In genomic region chr17:86184552-86185209, GRCm38 (mm10) we compare ENCODE assay signal across 11 mouse cellular contexts. TPM values are rescaled to one million over a fixed set of nuclear protein-coding genes. Genes with fewer than 3 reads are reported as not detected.
DNase-seq lines count a peak whose midpoint lies in the region; ATAC-seq and TF ChIP-seq lines count a peak whose summit lies in the region.
"Had no signal": no experiment of that assay in that cellular context is flagged by ENCODE, and none has a peak within 500 bp of the region (broad histone marks: within the 10 kb centered on the region; RNA-seq: fewer than 3 reads in every experiment).

No protein-coding gene starts in this region.

- H3K9me3 ChIP-seq in kidney, postnatal 0 days (replicated peaks; ENCODE audit: low read length): no peaks in the 10 kb centered on the region
- no peaks in the 10 kb centered on the region for H3K9me3 ChIP-seq in kidney, embryonic 14.5 days (ENCODE audit: control insufficient read depth, low read length)
- no peaks in the 10 kb centered on the region for H3K9me3 ChIP-seq in MEL (replicated peaks; ENCODE audit: insufficient read depth, low read length)
- H3K9me3 ChIP-seq in liver, embryonic 13.5 days (replicated peaks): no peaks in the 10 kb centered on the region
- H3K9me3 ChIP-seq in hindbrain, embryonic 12.5 days (replicated peaks): no peaks in the 10 kb centered on the region
- H3K9me3 ChIP-seq: liver, embryonic 15.5 days had no signal

- TF ChIP-seq CTCF in kidney, postnatal 0 days (IDR thresholded peaks at IDR 0.05; ENCODE audit: low read depth): no peak
- TF ChIP-seq CTCF in MEL (IDR thresholded peaks at IDR 0.05 in 2 of 3, conservative IDR thresholded peaks at IDR 0.05 in 1 of 3; ENCODE audit: control insufficient read depth in 1 of 3, insufficient read depth in 1 of 3, low read depth in 2 of 3, low read length in 3 of 3, poor library complexity in 1 of 3, severe bottlenecking in 1 of 3): no peak

- no peak for DNase-seq in frontal cortex, adult 2 months (ENCODE audit: extremely low spot score in 1 of 2, low spot score in 1 of 2)
- peak; percentile 67 for DNase-seq in kidney, postnatal 0 days (ENCODE audit: low spot score)
- peak; percentile 82 for DNase-seq in MEL (ENCODE audit: low read depth, low spot score)
- DNase-seq in liver, embryonic 13.5 days: no peak
- no peak for DNase-seq in retina, postnatal 1 day
- DNase-seq: gastrocnemius, adult 2 months; thymus, postnatal 14 days had no signal

- no peaks in the 10 kb centered on the region for H3K36me3 ChIP-seq in kidney, postnatal 0 days (ENCODE audit: insufficient read depth, low read length)
- H3K36me3 ChIP-seq in kidney, embryonic 14.5 days (ENCODE audit: control insufficient read depth, insufficient read depth, low read length): no peaks in the 10 kb centered on the region
- peaks cover 0 to 21% of the 10 kb centered on the region in 2 experiments; a peak in 2 of 4 replicates for H3K36me3 ChIP-seq in MEL (ENCODE audit: control insufficient read depth in 1 of 2, insufficient read depth in 2 of 2, low read length in 2 of 2)
- no peaks in the 10 kb centered on the region for H3K36me3 ChIP-seq in liver, embryonic 13.5 days
- no peaks in the 10 kb centered on the region for H3K36me3 ChIP-seq in hindbrain, embryonic 12.5 days
- H3K36me3 ChIP-seq: liver, embryonic 15.5 days had no signal

- ATAC-seq in frontal cortex, adult (ENCODE audit: low TSS enrichment): 0 out of 2 replicates have a peak, but pooled peaks have one; percentile 17
- no peak for ATAC-seq in kidney, postnatal 0 days (replicated peaks; ENCODE audit: low FRiP score, low read depth)
- ATAC-seq in kidney, embryonic 14.5 days (ENCODE audit: low FRiP score, low TSS enrichment): no peak
- no peak for ATAC-seq in liver, embryonic 13.5 days (ENCODE audit: low read depth)
- no peak for ATAC-seq in hindbrain, embryonic 12.5 days (ENCODE audit: low FRiP score)

- no peaks in the 10 kb centered on the region for H3K79me2 ChIP-seq in MEL (ENCODE audit: control insufficient read depth, insufficient read depth, low read length, poor library complexity)

- H3K4me3 ChIP-seq in kidney, postnatal 0 days (replicated peaks; ENCODE audit: low read depth, low read length): no peak overlapping the region
- H3K4me3 ChIP-seq in kidney, embryonic 14.5 days (ENCODE audit: low read length): no peak overlapping the region
- H3K4me3 ChIP-seq in MEL (ENCODE audit: control insufficient read depth in 1 of 2, insufficient read depth in 1 of 2, low read depth in 2 of 2, low read length in 2 of 2): peak overlapping the region; percentile 47 to 52
- no peak overlapping the region for H3K4me3 ChIP-seq in liver, embryonic 13.5 days (replicated peaks)
- H3K4me3 ChIP-seq in hindbrain, embryonic 12.5 days: no peak overlapping the region
- H3K4me3 ChIP-seq: liver, embryonic 15.5 days had no signal

- H3K9ac ChIP-seq in kidney, postnatal 0 days (ENCODE audit: low read depth, low read length): no peak overlapping the region
- H3K9ac ChIP-seq in kidney, embryonic 14.5 days (ENCODE audit: low read depth, low read length): no peak overlapping the region
- H3K9ac ChIP-seq in MEL (ENCODE audit: control insufficient read depth, low read depth, low read length, poor library complexity, severe bottlenecking): peak overlapping the region; percentile 4; the same call in 1 of the 2 replicates
- H3K9ac ChIP-seq in liver, embryonic 13.5 days: no peak overlapping the region
- no peak overlapping the region for H3K9ac ChIP-seq in hindbrain, embryonic 12.5 days
- H3K9ac ChIP-seq: liver, embryonic 15.5 days had no signal

- TF ChIP-seq EP300 in MEL (IDR thresholded peaks at IDR 0.05; ENCODE audit: low read depth in 1 of 2, low read length in 2 of 2): peak; percentile 46 to 56; a peak in 3 of 4 replicates

- no peak for TF ChIP-seq RAD21 in MEL (IDR thresholded peaks at IDR 0.05; ENCODE audit: low read depth, low read length)

- TF ChIP-seq POLR2A in MEL (IDR thresholded peaks at IDR 0.05; ENCODE audit: control insufficient read depth in 1 of 2, insufficient read depth in 1 of 2, low read depth in 1 of 2, low read length in 2 of 2, poor library complexity in 1 of 2): no peak

- WGBS in kidney, postnatal 0 days: 53% methylated on average over 9 of the region's 9 CpGs
- 59% methylated on average over 9 of the region's 9 CpGs for WGBS in kidney, embryonic 14.5 days
- 11% methylated on average over 9 of the region's 9 CpGs for WGBS in liver, embryonic 13.5 days (ENCODE audit: insufficient replicate concordance)
- 69% methylated on average over 9 of the region's 9 CpGs for WGBS in hindbrain, embryonic 12.5 days

- no peak overlapping the region for H3K4me2 ChIP-seq in kidney, postnatal 0 days (ENCODE audit: low read length)
- no peak overlapping the region for H3K4me2 ChIP-seq in kidney, embryonic 14.5 days (replicated peaks; ENCODE audit: low read depth, low read length)
- H3K4me2 ChIP-seq in liver, embryonic 13.5 days: peak overlapping the region; percentile 41
- no peak overlapping the region for H3K4me2 ChIP-seq in hindbrain, embryonic 12.5 days (replicated peaks)

- H3K4me1 ChIP-seq in kidney, postnatal 0 days (replicated peaks; ENCODE audit: insufficient read depth, low read length): no peaks in the 10 kb centered on the region; the same call in 1 of the 2 replicates
- H3K4me1 ChIP-seq in kidney, embryonic 14.5 days (ENCODE audit: control insufficient read depth, insufficient read depth, low read length): peaks cover 15% of the 10 kb centered on the region
- peaks cover 18 to 19% of the 10 kb centered on the region in 2 experiments for H3K4me1 ChIP-seq in MEL (ENCODE audit: control insufficient read depth in 1 of 2, insufficient read depth in 2 of 2, low read length in 2 of 2)
- peaks cover 38% of the 10 kb centered on the region for H3K4me1 ChIP-seq in liver, embryonic 13.5 days (replicated peaks)
- H3K4me1 ChIP-seq in hindbrain, embryonic 12.5 days: peaks cover 13% of the 10 kb centered on the region

- no peaks in the 10 kb centered on the region for H3K27me3 ChIP-seq in kidney, postnatal 0 days (ENCODE audit: insufficient read depth, low read length)
- H3K27me3 ChIP-seq in kidney, embryonic 14.5 days (ENCODE audit: control insufficient read depth, insufficient read depth, low read length): no peaks in the 10 kb centered on the region
- no peaks in the 10 kb centered on the region for H3K27me3 ChIP-seq in MEL (ENCODE audit: control insufficient read depth in 1 of 2, insufficient read depth in 2 of 2, low read length in 2 of 2)
- H3K27me3 ChIP-seq in liver, embryonic 13.5 days: no peaks in the 10 kb centered on the region
- no peaks in the 10 kb centered on the region for H3K27me3 ChIP-seq in hindbrain, embryonic 12.5 days

- H3K27ac ChIP-seq in kidney, postnatal 0 days: no peak overlapping the region
- no peak overlapping the region for H3K27ac ChIP-seq in kidney, embryonic 14.5 days (ENCODE audit: low read depth, low read length)
- H3K27ac ChIP-seq in MEL (ENCODE audit: control insufficient read depth, low read depth, low read length): peak overlapping the region; percentile 79
- H3K27ac ChIP-seq in liver, embryonic 13.5 days: no peak overlapping the region
- no peak overlapping the region for H3K27ac ChIP-seq in hindbrain, embryonic 12.5 days
- H3K27ac ChIP-seq: liver, embryonic 15.5 days had no signal

TF ChIP-seq in MEL, 35 proteins besides CTCF, POLR2A, EP300 and RAD21 (continues in another document):
- TF ChIP-seq NELFE (IDR thresholded peaks at IDR 0.05; ENCODE audit: low read depth, low read length) (no peak), ZC3H11A (IDR thresholded peaks at IDR 0.05; ENCODE audit: low read depth, low read length) (no peak), MAX (IDR thresholded peaks at IDR 0.05; ENCODE audit: low read length) (no peak), TBP (IDR thresholded peaks at IDR 0.05; ENCODE audit: low read depth, low read length) (no peak), MYC (IDR thresholded peaks at IDR 0.05; ENCODE audit: low read depth, low read length) (no peak), UBTF (IDR thresholded peaks at IDR 0.05; ENCODE audit: borderline replicate concordance, insufficient read depth, low read depth, low read length) (no peak), BHLHE40 (IDR thresholded peaks at IDR 0.05; ENCODE audit: borderline replicate concordance, low read depth, low read length) (peak; percentile 47; the same call in 1 of the 2 replicates), SIN3A (IDR thresholded peaks at IDR 0.05; ENCODE audit: low read length) (peak; percentile 40; the same call in 1 of the 2 replicates), HCFC1 (IDR thresholded peaks at IDR 0.05; ENCODE audit: low read depth, low read length) (0 out of 2 replicates have a peak, but pooled peaks have one; percentile 18), TAL1 (IDR thresholded peaks at IDR 0.05; ENCODE audit: low read length) (0 out of 2 replicates have a peak, but pooled peaks have one; percentile 3), TCF12 (IDR thresholded peaks at IDR 0.05; ENCODE audit: low read depth, low read length) (peak; percentile 34; the same call in 1 of the 2 replicates), ETS1 (IDR thresholded peaks at IDR 0.05; ENCODE audit: low read depth, low read length) (peak; percentile 80), ZNF384 (IDR thresholded peaks at IDR 0.05; ENCODE audit: low read depth, low read length) (no peak), CHD1 (IDR thresholded peaks at IDR 0.05; ENCODE audit: low read depth, low read length) (no peak)

RNA-seq across cellular contexts. Expression of gene Prkce, which starts 17.1 kb away (rescaled TPM):
- 83.3 and 96.6 TPM in 2 replicates for polyA plus RNA-seq in frontal cortex, adult 2 months (2012; rRNA removed)
- 5.8 and 6.0 TPM in 2 replicates for polyA plus RNA-seq in kidney, postnatal 0 days (2015; fragmentation: Nextera tagmentation; extraction: Ambion mirVana)
- 7.2 and 8.8 TPM in 2 replicates for polyA plus RNA-seq in kidney, embryonic 14.5 days (2014; fragmentation: Nextera tagmentation; extraction: Ambion mirVana)
- 3.0 and 3.6 TPM in 2 replicates for total RNA-seq in MEL (2012; rRNA removed)
- polyA plus RNA-seq in MEL (2012; ENCODE audit: insufficient read depth in 1 of 2, insufficient read length in 2 of 2, low read depth in 1 of 2, low replicate concordance in 2 of 2, missing spikeins in 1 of 2): 1 to 10 TPM in 1 of 2 experiments, not detected in 1; 5.3 TPM
- polyA plus RNA-seq in liver, embryonic 13.5 days (2015; fragmentation: Nextera tagmentation; extraction: Ambion mirVana): 0.80 and 0.90 TPM in 2 replicates
- polyA plus RNA-seq in hindbrain, embryonic 12.5 days (2016; fragmentation: Nextera tagmentation; extraction: Ambion mirVana): 11.0 and 12.0 TPM in 2 replicates

RNA-seq across cellular contexts. Expression of gene Srbd1, which starts 39.7 kb away (rescaled TPM):
- polyA plus RNA-seq in frontal cortex, adult 2 months (2012; rRNA removed): 7.1 and 8.2 TPM in 2 replicates
- 8.0 and 11.2 TPM in 2 replicates for polyA plus RNA-seq in kidney, postnatal 0 days (2015; fragmentation: Nextera tagmentation; extraction: Ambion mirVana)
- polyA plus RNA-seq in kidney, embryonic 14.5 days (2014; fragmentation: Nextera tagmentation; extraction: Ambion mirVana): 11.6 and 12.7 TPM in 2 replicates
- total RNA-seq in MEL (2012; rRNA removed): 14.9 and 17.4 TPM in 2 replicates
- polyA plus RNA-seq in MEL (2012; ENCODE audit: insufficient read depth in 1 of 2, insufficient read length in 2 of 2, low read depth in 1 of 2, low replicate concordance in 2 of 2, missing spikeins in 1 of 2): 10 to 100 TPM in 1 of 2 experiments, not detected in 1; 30.5 TPM
- polyA plus RNA-seq in liver, embryonic 13.5 days (2015; fragmentation: Nextera tagmentation; extraction: Ambion mirVana): 9.0 and 12.4 TPM in 2 replicates
- 22.6 and 24.1 TPM in 2 replicates for polyA plus RNA-seq in hindbrain, embryonic 12.5 days (2016; fragmentation: Nextera tagmentation; extraction: Ambion mirVana)

Comparison
In these comparisons a context has a peak if more than half of its experiments do, and no peak if none do; other contexts are left out.
1. DNase-seq: peak in kidney, postnatal 0 days (single experiment) and MEL (single experiment); none in frontal cortex, adult 2 months (0 of 2), liver, embryonic 13.5 days (single experiment) and retina, postnatal 1 day (single experiment).
2. H3K4me3 ChIP-seq: peak in MEL (2 of 2); none in kidney, postnatal 0 days (single experiment), kidney, embryonic 14.5 days (single experiment), liver, embryonic 13.5 days (single experiment) and hindbrain, embryonic 12.5 days (single experiment).